Mouse (Mus musculus) mesoderm, embryonic 11.5 days (tissue): Measurements from ENCODE around the gene Guca1a.
"Not testable (repeated sequence)": the region's sequence is repeated elsewhere in the genome, so short reads cannot be mapped to it uniquely, and the experiment has no call there.

Experiments
- DNase-seq: peaks from one replicate; pipeline ENCODE4 v3.0.0-alpha.2; 2012; ENCODE audit warnings: low read depth, low spot score

Gene Guca1a

DNA sequence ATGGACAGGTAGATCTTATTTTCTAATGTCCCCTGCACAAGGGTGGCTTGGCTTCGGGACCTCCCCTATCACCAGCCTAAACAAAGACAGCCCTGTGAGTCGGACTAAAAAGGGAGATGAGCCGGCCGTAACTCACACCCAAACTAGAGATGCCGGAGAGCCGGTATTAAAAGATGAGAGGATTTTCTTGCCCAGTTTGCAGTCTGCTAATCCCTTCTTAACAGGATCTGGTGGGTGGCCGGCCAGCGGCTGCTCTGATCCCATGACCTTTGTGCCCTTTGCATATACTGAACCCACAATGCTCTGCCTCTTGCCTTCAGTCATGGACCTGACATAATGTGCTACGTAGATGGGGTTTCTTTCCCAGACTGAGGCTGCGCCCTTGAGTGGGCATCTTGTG is at the start of gene Guca1a:
TSS of gene Guca1a (minus strand) at position 134 of the 400 bp plus-strand sequence.
- no peak for DNase-seq

DNA sequence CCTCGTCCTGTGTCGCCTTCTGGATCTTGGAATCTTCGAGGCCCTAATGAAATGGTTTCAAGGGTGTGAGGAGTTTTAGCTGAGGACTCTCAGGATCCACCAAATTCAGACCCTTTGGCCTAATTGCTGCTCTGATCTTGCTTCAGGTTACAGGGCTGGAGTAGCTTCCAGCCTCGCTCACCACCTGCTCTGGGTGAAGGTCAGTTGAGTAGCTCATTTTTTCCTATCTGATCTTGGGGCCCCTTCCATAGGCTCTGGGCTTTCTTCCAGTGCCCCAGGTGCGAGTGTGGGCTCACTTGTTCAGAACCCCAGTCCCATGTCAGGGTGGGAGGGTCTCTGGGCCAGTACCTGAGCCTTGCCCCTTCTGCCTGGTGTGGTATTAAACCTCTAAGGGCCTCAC is 49.0 kb upstream of the Guca1a start:
- DNase-seq: no peak

DNA sequence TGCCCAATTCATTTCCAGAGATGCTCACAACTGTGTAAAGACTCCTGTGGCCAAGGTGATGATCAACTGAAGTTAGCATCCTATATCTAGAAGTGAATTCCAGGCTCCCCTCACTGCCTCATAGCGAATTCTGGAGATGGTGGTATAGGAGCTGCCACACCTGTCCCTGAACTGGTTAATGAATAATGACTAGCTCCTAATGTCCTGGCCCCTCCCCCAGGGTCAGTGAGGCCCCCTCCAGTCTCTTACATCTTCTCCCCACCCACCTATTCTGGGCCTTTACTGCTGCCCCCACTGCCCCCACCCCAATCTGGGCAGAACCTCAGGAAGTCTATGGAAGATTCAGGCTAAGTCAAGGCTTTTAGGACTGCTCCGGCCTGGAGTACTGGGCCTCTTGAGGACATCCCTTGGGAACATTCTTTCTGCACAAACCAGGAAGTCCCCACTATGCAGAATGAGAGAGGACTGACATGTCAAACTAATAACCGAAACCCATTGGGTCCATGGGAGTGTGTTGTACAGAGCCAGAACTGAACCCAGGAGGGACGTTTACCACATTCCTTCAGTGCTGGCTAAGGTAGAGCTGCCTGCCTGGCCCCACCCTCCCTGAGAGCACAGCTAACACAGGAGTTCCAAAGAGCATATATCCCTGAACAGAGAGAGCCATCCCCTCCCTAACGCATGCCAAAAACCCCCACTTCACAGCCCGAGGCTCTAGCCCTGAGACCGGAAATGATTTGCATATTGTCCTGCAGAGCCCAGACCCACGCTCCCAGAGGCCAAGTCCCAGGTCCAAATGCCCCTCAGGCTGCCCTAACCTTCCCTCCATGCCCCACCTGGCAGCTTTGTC is 48.4 kb upstream of the Guca1a start:
- no peak for DNase-seq

DNA sequence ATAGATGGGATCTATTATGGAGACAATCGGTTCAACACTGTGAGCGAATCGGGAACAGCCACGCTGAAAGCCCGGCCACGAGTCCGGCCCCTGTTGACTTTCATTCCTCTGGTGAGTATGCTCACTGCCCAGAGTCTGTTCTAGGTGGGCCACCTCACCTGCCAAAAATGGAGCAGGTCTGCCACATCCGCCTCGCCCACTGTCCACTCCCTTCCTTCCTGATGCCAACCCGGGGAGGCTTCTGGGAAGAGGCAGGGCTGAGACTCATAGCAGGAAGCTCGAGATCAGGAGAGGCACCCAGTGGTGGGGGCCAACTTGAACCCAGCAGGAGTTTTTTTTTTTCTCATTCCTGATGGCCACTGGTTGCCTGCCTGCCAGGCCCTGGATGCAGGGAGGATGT is 46.2 kb upstream of the Guca1a start:
- no peak for DNase-seq

DNA sequence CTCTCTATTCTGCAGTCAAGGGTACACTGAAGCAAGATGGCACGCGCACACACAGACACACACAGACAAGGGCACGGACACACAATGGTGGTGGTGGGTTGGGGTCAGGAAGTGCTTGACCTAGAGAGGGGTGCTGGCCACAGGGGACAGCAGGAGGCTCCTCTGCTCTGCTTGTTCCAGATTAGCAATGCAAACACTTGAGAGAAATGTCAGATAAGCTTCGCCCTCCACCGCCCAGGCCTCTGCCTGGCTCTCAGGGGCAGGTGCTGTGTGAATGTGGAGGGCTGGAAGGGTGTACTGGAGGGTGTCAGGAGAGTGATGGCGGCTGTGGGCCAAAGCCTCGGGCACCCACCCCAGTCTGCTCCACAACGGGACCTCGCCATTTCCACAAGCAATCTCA is 45.6 kb upstream of the Guca1a start:
- no peak for DNase-seq

DNA sequence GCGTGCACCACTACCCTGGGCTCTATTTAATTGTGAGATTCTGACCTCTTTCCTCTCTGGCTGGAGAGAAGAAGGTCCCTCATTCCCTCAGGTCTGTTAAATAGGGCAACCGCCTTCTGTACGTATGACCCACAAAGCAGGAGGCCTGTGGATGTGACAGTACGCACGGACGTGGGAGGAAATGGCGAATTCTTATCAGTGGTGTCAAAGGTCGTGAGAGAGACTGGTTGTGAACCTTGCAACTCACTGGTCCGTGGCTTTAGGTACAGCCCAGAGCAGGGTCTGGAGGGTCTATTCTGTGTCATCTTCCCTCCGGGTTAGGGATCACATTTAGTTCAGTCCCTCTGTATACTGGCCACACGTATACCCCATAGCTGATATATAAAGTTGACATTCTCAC is 45.1 kb upstream of the Guca1a start:
- DNase-seq: no peak

DNA sequence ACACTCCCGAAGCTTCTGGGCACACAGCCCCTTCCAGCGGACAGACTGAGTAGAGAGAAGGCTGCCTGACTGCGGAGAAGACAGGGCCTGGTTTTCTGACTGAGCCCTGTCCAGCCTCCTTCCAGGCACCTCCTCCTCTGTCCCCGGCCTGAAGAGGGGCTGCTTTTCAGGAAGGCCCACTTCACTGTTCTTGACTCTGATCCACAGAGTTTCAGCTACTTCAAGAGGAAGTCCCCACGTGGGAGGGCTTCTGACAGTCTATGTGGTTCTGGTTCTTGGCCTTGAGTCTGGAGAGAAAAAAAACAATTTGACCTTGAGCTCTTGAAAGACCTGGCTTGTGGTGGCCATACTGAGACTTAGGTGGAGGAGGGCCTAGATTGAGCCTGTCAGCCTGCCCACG is 43.7 kb upstream of the Guca1a start:
- no peak for DNase-seq

DNA sequence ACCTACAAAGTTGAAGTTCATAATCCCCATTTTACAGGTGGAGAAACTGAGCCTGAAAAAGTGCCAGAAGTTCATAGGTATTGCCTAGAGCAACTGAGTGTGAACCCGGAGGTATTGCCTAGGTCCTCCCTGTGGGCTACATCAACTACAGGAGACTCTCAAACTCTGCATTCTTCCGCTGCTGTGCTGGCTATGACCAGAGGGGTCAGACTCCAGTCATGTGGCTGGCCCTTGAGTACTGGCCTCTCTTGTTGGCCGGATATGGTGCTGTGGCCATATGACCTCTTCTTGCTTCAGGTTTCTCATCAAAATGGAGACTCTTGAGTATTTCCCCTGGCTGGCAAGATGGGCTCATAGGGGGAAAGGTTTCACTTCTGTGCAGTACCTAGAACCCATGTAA is 41.9 kb upstream of the Guca1a start:
- DNase-seq: no peak

DNA sequence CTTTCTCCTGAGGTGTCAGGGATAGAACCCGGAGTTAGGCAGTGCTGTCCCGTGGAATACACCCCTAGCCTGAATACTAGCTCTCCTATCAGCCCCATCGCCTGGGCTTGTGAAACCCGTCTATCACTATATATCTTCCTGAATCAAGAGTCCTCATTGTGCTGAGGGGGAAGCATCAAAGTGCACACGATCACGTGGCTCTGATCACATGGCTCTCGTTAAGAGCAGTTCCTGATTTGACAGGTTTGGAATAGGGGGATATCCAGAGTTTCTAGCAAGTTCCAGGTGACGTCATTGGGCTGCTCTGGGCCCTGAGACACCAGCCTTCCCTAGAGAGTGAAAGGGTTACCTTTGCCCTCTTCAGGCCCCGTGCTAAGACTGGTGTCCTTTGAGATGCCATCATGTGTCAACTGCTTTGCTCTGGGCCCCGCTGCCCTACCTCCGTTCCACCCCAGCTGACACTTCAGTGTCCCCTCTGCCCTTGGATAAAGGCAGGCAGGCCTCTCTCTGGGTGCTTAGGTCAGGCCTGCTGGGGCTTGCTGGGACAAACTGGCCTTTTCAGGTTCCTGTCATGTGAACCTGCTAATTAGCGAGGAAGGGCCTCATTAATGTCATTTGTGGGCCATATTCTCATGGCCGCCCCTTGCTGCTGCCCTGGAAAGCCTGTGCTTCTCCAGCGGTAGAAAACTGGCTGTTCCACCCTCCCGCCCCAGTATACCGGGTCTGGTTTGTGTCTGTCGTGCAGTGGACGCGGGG is 41.1 kb upstream of the Guca1a start:
- DNase-seq: no peak

DNA sequence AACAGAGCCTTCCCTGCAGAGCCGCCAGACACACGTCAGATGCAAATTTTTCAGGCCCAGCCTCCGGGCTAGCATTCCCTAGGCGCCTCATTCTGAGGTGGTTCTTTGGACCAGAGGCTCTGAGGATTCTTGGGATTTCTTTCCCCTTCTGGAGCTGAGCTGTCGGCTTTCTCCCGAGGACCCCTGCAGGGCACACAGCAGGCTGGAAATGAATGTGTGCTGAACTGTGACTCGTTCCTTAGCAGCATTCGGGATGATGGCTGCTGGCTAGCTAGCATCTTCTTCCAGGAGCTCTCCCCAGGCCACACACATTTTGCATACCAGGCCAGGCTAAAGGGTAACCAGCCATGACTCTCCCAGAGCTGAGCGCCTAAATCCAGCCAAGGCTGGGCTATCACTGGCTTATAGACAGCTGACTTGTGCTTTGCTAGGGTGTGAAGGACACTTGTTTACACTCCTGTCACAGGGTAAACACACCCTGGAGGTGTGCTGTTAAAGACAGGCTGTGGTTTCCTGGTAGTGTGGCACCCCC is 40.0 kb upstream of the Guca1a start:
- DNase-seq: peak; percentile 29

DNA sequence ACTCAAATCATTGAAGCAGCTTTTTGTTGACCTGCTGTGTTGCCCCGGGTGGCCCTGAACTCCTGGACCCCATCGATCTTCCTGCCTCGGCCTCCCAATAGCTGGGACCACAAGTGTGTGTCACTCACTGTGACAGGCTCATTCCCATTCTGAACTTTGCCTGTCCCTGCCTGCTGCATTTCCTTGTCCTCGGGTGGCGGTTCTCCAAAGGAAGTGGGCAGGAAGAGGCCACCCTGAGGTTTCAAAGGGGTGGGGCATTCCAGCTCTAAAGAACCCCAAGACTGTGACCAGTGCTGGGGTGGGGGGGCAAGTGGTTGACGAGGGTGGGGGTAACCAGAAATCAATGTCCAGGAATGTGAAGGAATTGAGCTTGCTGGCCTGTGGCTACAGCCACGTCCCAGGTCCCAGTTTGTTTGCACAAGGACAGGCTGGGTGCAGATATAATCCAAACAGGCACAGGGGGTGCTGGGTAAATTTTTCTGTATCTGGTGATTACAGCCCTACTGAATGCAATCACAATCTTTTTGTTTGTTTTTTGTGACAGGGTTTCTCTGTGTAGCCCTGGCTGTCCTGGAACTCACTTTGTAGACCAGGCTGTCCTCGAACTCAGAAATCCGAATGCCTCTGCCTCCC is 39.1 kb upstream of the Guca1a start:
- no peak for DNase-seq

DNA sequence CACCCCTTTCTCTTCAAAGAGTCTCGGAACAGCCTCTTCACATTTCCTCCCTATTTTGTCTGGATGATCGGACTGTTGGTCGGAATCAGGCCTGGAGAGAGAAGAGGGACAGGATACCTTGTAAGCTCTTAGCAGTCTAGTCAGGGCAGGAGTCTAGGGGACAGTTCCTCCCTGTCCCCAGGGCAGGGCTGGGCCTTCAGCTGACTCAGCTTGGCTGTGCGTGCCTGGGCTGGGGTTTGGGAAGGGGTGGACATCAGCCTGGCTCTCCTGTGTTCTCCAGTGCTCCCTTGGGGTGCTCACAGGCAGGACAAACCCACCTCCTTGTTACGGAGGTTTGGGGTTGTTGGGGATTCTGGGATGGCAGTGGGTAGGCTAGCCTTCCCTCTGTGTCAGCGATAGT is 38.2 kb upstream of the Guca1a start:
- DNase-seq: no peak

DNA sequence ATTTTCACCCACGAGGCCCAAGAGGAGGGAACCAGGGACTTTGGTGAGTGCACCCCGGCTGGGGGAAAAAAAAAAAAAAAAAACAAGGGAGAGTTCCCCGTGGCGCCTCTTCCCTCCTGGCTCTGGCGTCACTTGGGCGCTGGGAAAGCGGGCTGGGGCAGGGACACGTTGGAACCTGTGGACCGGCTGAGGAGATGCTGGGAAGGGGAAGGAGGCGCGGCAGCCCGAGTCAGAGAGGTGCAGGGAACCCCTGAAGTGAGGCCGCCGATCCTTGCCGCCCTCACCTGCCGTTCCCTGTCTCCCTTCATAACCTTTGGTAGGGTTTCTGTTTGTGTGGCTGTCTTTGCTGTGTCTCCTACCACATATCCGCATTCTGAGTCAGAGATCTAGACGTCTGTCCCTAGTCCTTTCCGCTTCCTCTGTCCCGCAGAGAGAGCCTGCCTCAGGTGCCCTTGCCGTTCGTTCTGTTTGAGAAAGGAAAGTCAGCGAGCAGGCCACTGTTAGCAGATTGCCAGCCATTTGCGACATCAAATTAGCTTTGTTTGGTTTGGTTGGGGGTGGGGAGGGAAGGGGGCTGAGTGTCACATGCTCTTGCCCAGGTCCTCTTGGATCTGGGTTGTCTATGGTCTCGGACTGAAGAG is 36.6 kb upstream of the Guca1a start, which contains the start of gene 1700001C19Rik:
TSS of gene 1700001C19Rik (minus strand) at position 470 of the 641 bp plus-strand sequence.
- DNase-seq: no peak

DNA sequence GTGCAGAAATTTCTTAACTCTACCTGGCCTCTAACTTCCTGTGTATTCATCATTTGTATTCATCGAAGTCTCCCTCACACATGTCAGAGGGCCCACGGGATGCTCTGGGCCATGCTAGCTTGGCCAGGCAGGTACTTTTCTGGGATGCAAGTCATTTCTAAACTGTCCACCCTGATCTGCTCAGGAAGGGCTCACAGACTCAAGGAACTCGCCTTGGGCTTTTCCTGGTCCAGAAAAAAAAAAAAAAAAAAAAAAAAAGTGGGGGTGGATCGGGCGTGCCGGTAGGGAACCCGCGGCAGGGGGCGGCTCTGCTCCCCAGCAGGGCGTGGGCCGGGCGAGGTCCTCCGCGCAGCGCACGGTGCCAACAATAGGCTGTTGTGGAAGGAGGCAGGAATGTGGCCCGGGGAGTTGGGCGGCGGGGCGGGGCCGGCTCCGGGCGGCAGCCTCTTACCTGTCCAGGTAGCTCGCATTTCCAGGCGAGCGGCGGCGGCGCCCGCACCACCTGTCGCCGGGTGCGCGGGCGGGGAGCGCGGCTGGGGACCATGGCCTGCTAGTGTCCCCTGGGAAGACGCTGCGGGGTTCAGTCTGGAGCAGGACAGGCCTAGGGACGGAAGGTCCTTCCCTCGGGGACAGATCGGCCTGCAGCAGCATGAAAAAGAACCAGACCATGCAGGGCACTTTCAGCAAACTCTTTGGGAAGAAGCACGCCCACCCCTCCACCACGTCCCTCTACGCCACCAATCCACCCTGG is 35.9 kb upstream of the Guca1a start, which contains the start of gene AI661453:
TSS of gene AI661453 (plus strand) at position 460 of the 751 bp plus-strand sequence.
- no peak for DNase-seq

DNA sequence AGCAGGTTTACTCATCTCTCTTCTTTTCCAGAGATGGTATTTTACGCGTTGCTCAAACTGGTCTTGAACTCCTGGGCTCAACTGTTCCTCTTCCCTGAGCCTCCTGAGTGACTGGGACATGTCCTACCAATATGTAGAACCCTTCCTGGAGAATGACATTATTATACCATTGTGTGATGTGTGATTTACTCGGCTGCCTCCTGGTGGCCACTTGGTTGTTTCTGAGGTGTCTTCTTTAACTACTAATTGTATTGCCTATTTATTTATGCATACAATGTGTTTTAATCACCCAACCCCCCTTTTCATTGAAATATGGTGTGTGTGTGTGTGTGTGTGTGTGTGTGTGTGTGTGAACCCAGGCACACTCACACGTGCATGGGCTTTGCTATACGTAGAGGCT is 30.4 kb upstream of the Guca1a start:
- DNase-seq: no peak

DNA sequence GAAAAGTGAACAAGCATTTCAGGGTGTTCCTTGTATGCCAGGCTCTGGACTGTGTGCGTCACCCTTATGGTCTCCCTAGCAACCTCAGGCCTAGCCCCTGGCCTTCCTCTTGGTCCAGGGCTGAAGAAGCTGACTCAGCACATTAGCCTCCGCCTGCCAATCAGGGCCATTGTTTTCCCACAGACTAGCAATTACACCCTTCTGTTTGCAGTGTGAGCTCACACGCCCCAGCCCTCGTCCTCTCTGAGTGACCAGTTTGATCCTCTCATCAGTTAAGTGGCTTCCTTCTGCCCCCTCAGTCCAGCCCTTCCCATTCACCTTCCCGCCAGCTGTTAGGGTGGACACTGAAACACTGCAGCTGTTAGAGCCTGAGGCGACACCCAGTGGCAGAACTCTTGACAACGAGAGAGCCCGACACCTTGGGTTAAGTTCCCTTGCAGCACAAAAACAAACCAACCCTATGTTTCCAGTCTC is 28.5 kb upstream of the Guca1a start:
- peak; percentile 51 for DNase-seq

DNA sequence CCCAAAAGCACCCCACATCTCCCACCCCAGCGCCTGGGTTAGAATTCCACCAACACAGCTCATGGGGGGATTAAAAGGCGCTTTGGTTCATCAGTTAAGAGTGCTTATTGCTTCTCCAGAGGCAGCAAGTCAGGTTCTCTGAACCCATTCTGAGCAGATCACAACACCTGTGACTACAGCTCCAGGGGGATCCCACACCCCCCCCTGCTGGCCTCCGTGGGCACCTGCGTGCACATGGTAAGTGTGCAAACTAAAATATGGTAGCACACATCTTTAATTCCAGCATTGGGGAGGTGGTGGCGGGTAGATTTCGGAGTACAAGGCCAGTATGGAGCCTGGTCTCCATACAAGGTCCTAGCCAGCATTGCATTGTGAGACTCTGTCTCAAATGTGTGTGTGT is 26.9 kb upstream of the Guca1a start:
- DNase-seq: no peak

DNA sequence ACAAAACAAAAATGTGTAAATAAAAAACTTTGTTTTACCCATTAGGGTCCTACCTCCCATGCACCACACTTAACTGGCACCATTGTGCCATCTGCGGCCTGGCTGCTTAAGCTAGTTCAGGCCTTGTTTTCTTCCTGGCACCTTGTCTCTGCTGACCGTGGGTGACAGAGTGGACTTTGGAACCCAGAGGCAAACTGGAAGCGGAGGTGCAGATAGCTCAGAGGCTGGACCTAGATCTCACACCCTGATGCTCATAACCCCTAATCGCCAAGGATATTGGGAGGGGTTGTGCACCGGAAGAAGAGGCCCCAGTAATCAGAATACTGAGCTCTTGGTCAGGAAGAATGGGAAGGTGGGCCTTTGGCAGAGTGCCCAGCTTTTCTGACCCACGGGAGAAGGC is 23.8 kb upstream of the Guca1a start:
- DNase-seq: no peak

DNA sequence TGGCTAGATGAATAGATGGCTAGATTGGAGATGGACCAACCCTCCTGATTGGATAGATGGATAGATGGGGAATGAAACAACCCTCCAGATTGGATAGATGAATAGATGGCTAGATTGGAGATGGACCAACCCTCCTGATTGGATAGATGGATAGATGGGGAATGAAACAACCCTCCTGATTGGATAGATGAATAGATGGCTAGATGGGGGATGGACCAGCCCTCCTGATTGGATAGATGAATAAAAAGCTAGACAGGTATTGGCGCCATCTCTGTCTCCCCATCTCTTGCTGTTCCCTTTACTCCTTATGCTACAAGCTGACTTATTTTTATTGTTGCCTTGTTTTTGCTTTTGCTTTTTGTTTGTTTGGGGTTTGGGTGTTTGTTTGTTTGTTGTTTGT is 22.2 kb upstream of the Guca1a start:
- DNase-seq: not testable (repeated sequence)

DNA sequence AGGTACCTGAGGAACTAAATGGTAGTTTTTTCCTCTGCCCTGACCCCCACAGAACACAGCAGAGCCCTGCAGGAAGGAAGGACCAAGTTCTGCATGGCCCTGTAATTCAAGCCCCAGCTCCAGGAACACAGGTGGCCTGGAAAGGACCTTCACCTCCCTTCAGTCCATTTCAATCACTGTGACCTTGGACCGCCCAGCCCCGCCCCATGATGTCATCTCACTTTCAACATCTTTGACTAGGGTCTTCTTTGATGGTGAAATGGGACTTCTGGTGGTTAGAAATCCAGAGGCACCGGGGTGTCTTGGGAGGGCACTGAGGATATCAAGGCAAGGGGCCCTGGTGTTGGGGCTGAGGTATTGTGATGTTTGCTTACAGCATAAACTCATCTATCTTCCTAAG is 21.2 kb upstream of the Guca1a start:
- DNase-seq: no peak

DNA sequence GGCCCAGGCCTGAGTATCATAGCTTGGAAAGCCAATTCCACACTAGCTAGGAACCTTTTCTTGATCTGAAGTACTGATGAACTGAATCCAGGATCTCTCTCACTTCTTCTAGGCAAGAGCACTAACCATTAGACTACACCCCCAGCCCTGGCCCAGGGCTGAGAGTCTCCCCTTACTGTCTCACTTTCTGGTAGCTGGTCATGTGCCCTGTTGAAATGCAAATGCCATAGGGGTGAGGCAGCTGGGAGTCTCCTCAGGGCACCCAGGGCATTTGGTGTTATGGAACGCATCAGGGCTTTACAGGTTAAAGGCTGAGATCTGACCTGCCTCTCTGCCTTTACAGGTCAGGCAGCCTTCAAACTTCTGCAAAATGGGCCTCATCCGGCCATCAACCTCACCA is 19.8 kb upstream of the Guca1a start:
- no peak for DNase-seq
